ENCODE assay signal across 13 mouse cellular contexts in genomic region chr4:124674334-124675032, GRCm38 (mm10). TPM values are rescaled to one million over a fixed set of nuclear protein-coding genes. Genes with fewer than 3 reads are reported as not detected.
A peak's percentile ranks its signal among the peaks of the same experiment; 100 is the strongest.
DNase-seq lines count a peak whose midpoint lies in the region; ATAC-seq and TF ChIP-seq lines count a peak whose summit lies in the region.
"Had no signal": no experiment of that assay in that cellular context is flagged by ENCODE, and none has a peak within 500 bp of the region (broad histone marks: within the 10 kb centered on the region; RNA-seq: fewer than 3 reads in every experiment).

No protein-coding gene starts in this region.

- peaks cover 52% of the 10 kb centered on the region for H3K27me3 ChIP-seq in forebrain, embryonic 10.5 days (ENCODE audit: poor library complexity, severe bottlenecking)
- 0 out of 2 replicates have a peak, but pooled peaks cover 5% of the 10 kb centered on the region for H3K27me3 ChIP-seq in forebrain, postnatal 0 days (ENCODE audit: insufficient read depth, low read length)
- H3K27me3 ChIP-seq in limb, embryonic 14.5 days (ENCODE audit: control insufficient read depth, insufficient read depth, low read length): no peaks in the 10 kb centered on the region

- peaks cover 46% of the 10 kb centered on the region for H3K4me1 ChIP-seq in forebrain, embryonic 10.5 days
- H3K4me1 ChIP-seq in forebrain, postnatal 0 days (ENCODE audit: insufficient read depth): peaks cover 19% of the 10 kb centered on the region
- H3K4me1 ChIP-seq in limb, embryonic 14.5 days (ENCODE audit: control insufficient read depth, insufficient read depth, low read length): peaks cover 13% of the 10 kb centered on the region

- no peak overlapping the region for H3K4me2 ChIP-seq in forebrain, postnatal 0 days (ENCODE audit: low read depth)
- H3K4me2 ChIP-seq in limb, embryonic 14.5 days (replicated peaks; ENCODE audit: low read depth, low read length, severe bottlenecking): no peak overlapping the region
- H3K4me2 ChIP-seq: stomach, embryonic 15.5 days had no signal

- no peak for DNase-seq in forebrain, embryonic 10.5 days (ENCODE audit: extremely low spot score, low spot score)
- DNase-seq in forebrain, postnatal 0 days: no peak
- peak; percentile 23 for DNase-seq in urinary bladder, adult 2 months (ENCODE audit: low spot score)
- DNase-seq in urinary bladder, postnatal 10 days (ENCODE audit: low spot score): no peak
- DNase-seq in limb, embryonic 14.5 days (ENCODE audit: low spot score): no peak
- DNase-seq in layer of hippocampus, adult 11-12 months (ENCODE audit: low spot score): no peak
- DNase-seq in gastrocnemius, postnatal 10 days: no peak
- DNase-seq in lung, postnatal 36 days: no peak
- DNase-seq: layer of hippocampus, adult 9-11 months had no signal

- H3K9ac ChIP-seq in forebrain, postnatal 0 days: no peak overlapping the region
- no peak overlapping the region for H3K9ac ChIP-seq in limb, embryonic 14.5 days (ENCODE audit: low read depth, low read length, severe bottlenecking)
- H3K9ac ChIP-seq: stomach, embryonic 15.5 days had no signal

- no peak overlapping the region for H3K4me3 ChIP-seq in forebrain, embryonic 10.5 days
- no peak overlapping the region for H3K4me3 ChIP-seq in forebrain, postnatal 0 days (ENCODE audit: low read depth, low read length)
- no peak overlapping the region for H3K4me3 ChIP-seq in limb, embryonic 14.5 days (replicated peaks; ENCODE audit: low read length)
- H3K4me3 ChIP-seq: heart, adult 2 months; stomach, embryonic 15.5 days had no signal

- peaks cover 35% of the 10 kb centered on the region for H3K36me3 ChIP-seq in forebrain, embryonic 10.5 days (replicated peaks)
- peaks cover 19% of the 10 kb centered on the region for H3K36me3 ChIP-seq in forebrain, postnatal 0 days (ENCODE audit: insufficient read depth)
- peaks cover 23% of the 10 kb centered on the region for H3K36me3 ChIP-seq in limb, embryonic 14.5 days (ENCODE audit: control insufficient read depth, insufficient read depth, low read length)

- no peak for TF ChIP-seq POLR2A in limb, embryonic 14.5 days (IDR thresholded peaks at IDR 0.05; ENCODE audit: borderline replicate concordance, extremely low read depth, insufficient read depth, insufficient read length)

- peak overlapping the region; percentile 67 for H3K27ac ChIP-seq in forebrain, embryonic 10.5 days
- H3K27ac ChIP-seq in forebrain, postnatal 0 days (ENCODE audit: low read depth, low read length): no peak overlapping the region
- H3K27ac ChIP-seq in limb, embryonic 14.5 days (replicated peaks; ENCODE audit: low read depth, low read length): no peak overlapping the region
- H3K27ac ChIP-seq: heart, adult 2 months; stomach, embryonic 15.5 days had no signal

- TF ChIP-seq CTCF in forebrain, postnatal 0 days (IDR thresholded peaks at IDR 0.05; ENCODE audit: low read depth): no peak

- no peak for ATAC-seq in forebrain, postnatal 0 days
- ATAC-seq in limb, embryonic 14.5 days (ENCODE audit: low FRiP score, low read depth): peak; percentile 35; the same call in 1 of the 2 replicates

- WGBS in forebrain, embryonic 10.5 days: 54% methylated on average over 17 of the region's 17 CpGs
- WGBS in forebrain, postnatal 0 days: 51% methylated on average over 17 of the region's 17 CpGs
- 65% methylated on average over 17 of the region's 17 CpGs for WGBS in limb, embryonic 14.5 days

- H3K9me3 ChIP-seq in forebrain, embryonic 10.5 days: no peaks in the 10 kb centered on the region
- H3K9me3 ChIP-seq in forebrain, postnatal 0 days (ENCODE audit: low read length): no peaks in the 10 kb centered on the region
- no peaks in the 10 kb centered on the region for H3K9me3 ChIP-seq in limb, embryonic 14.5 days (ENCODE audit: control insufficient read depth, low read length)
- H3K9me3 ChIP-seq: stomach, embryonic 15.5 days had no signal

RNA-seq across cellular contexts. Expression of gene Pou3f1, which starts 17.9 kb away (rescaled TPM):
- polyA plus RNA-seq in forebrain, embryonic 10.5 days (2016; fragmentation: Nextera tagmentation; extraction: Ambion mirVana): 2.7 and 3.0 TPM in 2 replicates
- 19.7 and 30.5 TPM in 2 replicates for total RNA-seq in forebrain, postnatal 0 days (2014; rRNA removed)
- polyA plus RNA-seq in forebrain, postnatal 0 days (2015; fragmentation: Nextera tagmentation; extraction: Ambion mirVana): 20.2 and 31.1 TPM in 2 replicates
- polyA plus RNA-seq in urinary bladder, adult 2 months (2012; rRNA removed): 0.14 and 0.18 TPM in 2 replicates
- polyA plus RNA-seq in limb, embryonic 14.5 days (2012; rRNA removed): 1.2 and 1.7 TPM in 2 replicates
- 0.97 and 1.2 TPM in 2 replicates for polyA plus RNA-seq in limb, embryonic 14.5 days (2014; fragmentation: Nextera tagmentation; extraction: Ambion mirVana)
- 1 to 10 TPM; 2.8 to 2.9 TPM for total RNA-seq in gastrocnemius, postnatal 10 days (2021)
- total RNA-seq: hematopoietic stem cell, adult 5-6 weeks; monocyte, adult 5-6 weeks had no signal

RNA-seq across cellular contexts. Expression of gene Utp11, which starts 18.9 kb away (rescaled TPM):
- polyA plus RNA-seq in forebrain, embryonic 10.5 days (2016; fragmentation: Nextera tagmentation; extraction: Ambion mirVana): 63.0 and 65.9 TPM in 2 replicates
- total RNA-seq in forebrain, postnatal 0 days (2014; rRNA removed): 14.2 and 16.2 TPM in 2 replicates
- 30.9 and 33.0 TPM in 2 replicates for polyA plus RNA-seq in forebrain, postnatal 0 days (2015; fragmentation: Nextera tagmentation; extraction: Ambion mirVana)
- polyA plus RNA-seq in urinary bladder, adult 2 months (2012; rRNA removed): 31.6 and 32.9 TPM in 2 replicates
- 29.2 and 52.0 TPM in 2 replicates for polyA plus RNA-seq in limb, embryonic 14.5 days (2012; rRNA removed)
- polyA plus RNA-seq in limb, embryonic 14.5 days (2014; fragmentation: Nextera tagmentation; extraction: Ambion mirVana): 59.4 and 61.1 TPM in 2 replicates
- 10 to 100 TPM; 21.7 to 25.4 TPM for total RNA-seq in gastrocnemius, postnatal 10 days (2021)

RNA-seq across cellular contexts. Expression of gene Fhl3, which starts 26.0 kb away (rescaled TPM):
- polyA plus RNA-seq in forebrain, embryonic 10.5 days (2016; fragmentation: Nextera tagmentation; extraction: Ambion mirVana): 5.5 and 8.7 TPM in 2 replicates
- total RNA-seq in forebrain, postnatal 0 days (2014; rRNA removed): 2.5 and 3.0 TPM in 2 replicates
- polyA plus RNA-seq in forebrain, postnatal 0 days (2015; fragmentation: Nextera tagmentation; extraction: Ambion mirVana): 1.4 and 2.0 TPM in 2 replicates
- polyA plus RNA-seq in urinary bladder, adult 2 months (2012; rRNA removed): 2.7 and 5.2 TPM in 2 replicates
- 30.6 and 43.7 TPM in 2 replicates for polyA plus RNA-seq in limb, embryonic 14.5 days (2012; rRNA removed)
- 18.1 and 20.4 TPM in 2 replicates for polyA plus RNA-seq in limb, embryonic 14.5 days (2014; fragmentation: Nextera tagmentation; extraction: Ambion mirVana)
- total RNA-seq in gastrocnemius, postnatal 10 days (2021): 10 to 100 TPM; 61.2 to 65.0 TPM

RNA-seq across cellular contexts. Expression of gene Sf3a3, which starts 40.1 kb away (rescaled TPM):
- 260 and 269 TPM in 2 replicates for polyA plus RNA-seq in forebrain, embryonic 10.5 days (2016; fragmentation: Nextera tagmentation; extraction: Ambion mirVana)
- total RNA-seq in forebrain, postnatal 0 days (2014; rRNA removed): 46.3 and 54.4 TPM in 2 replicates
- 68.3 and 84.1 TPM in 2 replicates for polyA plus RNA-seq in forebrain, postnatal 0 days (2015; fragmentation: Nextera tagmentation; extraction: Ambion mirVana)
- 38.1 and 40.4 TPM in 2 replicates for polyA plus RNA-seq in urinary bladder, adult 2 months (2012; rRNA removed)
- polyA plus RNA-seq in limb, embryonic 14.5 days (2012; rRNA removed): 48.9 and 78.6 TPM in 2 replicates
- 122 and 128 TPM in 2 replicates for polyA plus RNA-seq in limb, embryonic 14.5 days (2014; fragmentation: Nextera tagmentation; extraction: Ambion mirVana)
- total RNA-seq in gastrocnemius, postnatal 10 days (2021): 10 to 100 TPM; 24.2 to 25.2 TPM
